Mouse (Mus musculus): ENCODE measurements around the gene Clcnkb. TPM values are rescaled to one million over a fixed set of nuclear protein-coding genes. Genes with fewer than 3 reads are reported as not detected.

Gene Clcnkb
- total RNA-seq (2014; fragmentation: Nextera tagmentation) (not detected in 2 replicates), total RNA-seq (2017) (not detected in 2 replicates)

- ATAC-seq (replicated peaks; ENCODE audit: low FRiP score, low TSS enrichment, poor library complexity, severe bottlenecking), result no peak
These were observed at the start of gene Clcnkb for GRCm38 (mm10) chr4:141415924-141416323. Gene Clcnkb, minus strand, starts transcription at chr4:141416014.

DNA sequence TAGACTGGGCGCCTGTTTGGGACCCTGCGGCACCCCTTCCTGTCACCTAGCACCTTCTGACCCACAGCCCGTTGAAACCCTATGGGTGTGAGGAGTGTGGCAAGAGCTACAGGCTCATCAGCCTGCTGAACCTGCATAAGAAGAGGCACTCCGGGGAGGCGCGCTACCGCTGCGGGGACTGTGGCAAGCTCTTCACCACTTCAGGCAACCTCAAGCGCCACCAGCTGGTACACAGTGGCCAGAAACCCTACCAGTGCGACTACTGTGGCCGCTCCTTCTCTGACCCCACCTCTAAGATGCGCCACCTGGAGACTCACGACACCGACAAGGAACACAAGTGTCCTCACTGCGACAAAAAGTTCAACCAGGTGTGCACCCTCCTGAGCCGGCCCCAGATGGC, 48.9 kb upstream of the Clcnkb start:
- no peak for ATAC-seq (replicated peaks; ENCODE audit: low FRiP score, low TSS enrichment, poor library complexity, severe bottlenecking)

DNA sequence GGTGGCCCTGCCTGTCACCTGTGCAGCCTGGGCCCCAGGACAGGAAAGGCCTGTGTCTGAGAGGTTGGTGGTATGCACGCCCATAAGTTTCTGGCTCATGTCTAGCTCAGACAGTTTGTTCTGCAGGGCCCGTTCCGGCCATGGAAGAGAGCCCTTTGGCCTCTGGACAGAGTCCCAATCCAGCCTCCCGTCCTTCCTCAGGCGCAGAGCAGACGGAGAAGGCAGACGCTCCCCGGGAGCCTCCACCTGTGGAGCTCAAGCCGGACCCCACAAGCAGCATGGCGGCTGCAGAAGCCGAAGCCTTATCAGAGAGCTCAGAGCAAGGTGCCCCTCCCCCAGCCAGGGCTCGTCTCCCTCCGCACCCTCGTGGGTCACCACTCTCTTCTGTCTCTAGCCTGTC, 47.7 kb upstream of the Clcnkb start:
- no peak for ATAC-seq (replicated peaks; ENCODE audit: low FRiP score, low TSS enrichment, poor library complexity, severe bottlenecking)

- ATAC-seq (replicated peaks; ENCODE audit: low FRiP score, low TSS enrichment, poor library complexity, severe bottlenecking), result no peak
These were observed 45.8 kb upstream of the Clcnkb start for GRCm38 (mm10) chr4:141461576-141461975.

DNA sequence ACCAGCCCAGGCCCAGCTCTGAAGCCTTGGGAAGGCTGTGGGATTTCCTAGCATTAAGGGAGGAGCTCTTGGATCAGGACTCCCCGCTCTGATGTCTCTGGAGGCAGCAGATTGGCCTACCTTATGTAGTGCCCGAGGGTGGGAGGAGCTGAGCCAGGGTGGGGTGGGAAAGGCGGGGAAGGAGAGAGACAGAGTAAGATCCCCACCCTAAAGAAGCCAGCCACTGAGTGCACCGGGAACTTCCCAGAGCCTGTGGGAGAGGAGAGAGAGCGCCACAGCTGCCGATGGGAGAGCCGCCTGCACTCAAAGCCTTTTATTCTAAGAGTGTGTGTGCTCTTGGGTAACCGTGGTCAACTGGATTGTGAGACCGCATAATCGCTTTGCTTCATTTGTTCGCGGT, 45.3 kb upstream of the Clcnkb start:
- ATAC-seq (replicated peaks; ENCODE audit: low FRiP score, low TSS enrichment, poor library complexity, severe bottlenecking), result no peak

- no peak for ATAC-seq (replicated peaks; ENCODE audit: low FRiP score, low TSS enrichment, poor library complexity, severe bottlenecking)
These were observed 44.7 kb upstream of the Clcnkb start for GRCm38 (mm10) chr4:141460481-141460880.

- ATAC-seq (replicated peaks; ENCODE audit: low FRiP score, low TSS enrichment, poor library complexity, severe bottlenecking), result no peak
These were observed 44.0 kb upstream of the Clcnkb start for GRCm38 (mm10) chr4:141459766-141460165.

DNA sequence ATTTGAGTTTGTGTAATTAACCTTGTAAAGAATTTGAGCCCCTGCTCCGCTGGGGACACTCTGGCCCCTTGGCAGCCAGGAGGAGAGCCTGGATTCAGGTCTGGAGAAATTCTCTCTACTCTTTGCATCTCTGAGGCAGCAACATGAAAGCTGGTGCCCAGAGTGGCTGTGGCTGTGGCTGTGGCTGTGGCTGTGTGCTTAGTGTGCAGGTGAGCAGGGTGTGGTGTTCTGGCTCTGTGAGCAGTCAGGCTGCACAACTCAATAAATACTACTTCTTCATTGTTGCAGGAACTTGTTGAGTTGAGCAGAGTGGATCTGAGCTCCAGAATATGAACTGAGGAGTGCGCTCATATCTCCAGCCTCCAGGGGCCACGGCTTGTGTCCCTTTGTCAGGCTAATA, 43.1 kb upstream of the Clcnkb start:
- ATAC-seq (replicated peaks; ENCODE audit: low FRiP score, low TSS enrichment, poor library complexity, severe bottlenecking), result no peak

- ATAC-seq (replicated peaks; ENCODE audit: low FRiP score, low TSS enrichment, poor library complexity, severe bottlenecking), result no peak
These were observed 42.4 kb upstream of the Clcnkb start for GRCm38 (mm10) chr4:141458236-141458635.

DNA sequence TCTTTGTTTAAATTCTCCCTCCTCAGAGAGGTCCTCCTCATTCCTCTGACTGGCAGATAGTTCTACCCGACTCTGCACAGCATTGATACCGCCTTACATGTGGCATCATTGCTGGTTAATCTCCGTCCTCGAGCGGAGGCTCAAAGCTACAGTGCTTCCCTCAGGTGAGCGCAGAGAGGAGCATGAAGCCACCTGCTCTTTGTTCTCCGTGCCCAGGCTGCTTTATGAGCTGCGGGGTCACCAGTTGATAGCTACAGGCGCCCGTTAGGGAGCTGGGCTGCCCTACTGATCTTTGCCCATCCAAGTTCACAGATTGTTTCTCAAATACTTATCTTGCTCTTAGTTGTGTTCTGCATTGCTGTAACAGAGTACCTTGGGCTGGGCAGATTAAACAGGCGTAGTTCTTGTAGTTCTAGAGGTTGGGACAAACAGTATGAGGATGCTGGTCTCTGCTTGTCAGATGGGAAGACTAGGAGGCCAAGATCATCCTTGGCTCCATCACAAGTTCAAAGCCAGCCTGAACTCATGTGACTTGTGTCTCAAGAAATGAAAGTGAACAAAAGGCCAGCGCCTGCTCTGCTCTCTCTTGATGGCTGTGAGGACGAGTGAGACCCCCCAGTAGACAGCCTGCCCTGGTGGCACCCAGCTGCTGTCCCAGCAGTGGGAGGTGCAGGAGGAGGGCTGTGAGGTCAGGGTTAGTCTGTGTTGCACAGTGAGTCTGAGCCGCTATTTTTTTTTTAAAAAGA, 40.6 kb upstream of the Clcnkb start:
- no peak for ATAC-seq (replicated peaks; ENCODE audit: low FRiP score, low TSS enrichment, poor library complexity, severe bottlenecking)

DNA sequence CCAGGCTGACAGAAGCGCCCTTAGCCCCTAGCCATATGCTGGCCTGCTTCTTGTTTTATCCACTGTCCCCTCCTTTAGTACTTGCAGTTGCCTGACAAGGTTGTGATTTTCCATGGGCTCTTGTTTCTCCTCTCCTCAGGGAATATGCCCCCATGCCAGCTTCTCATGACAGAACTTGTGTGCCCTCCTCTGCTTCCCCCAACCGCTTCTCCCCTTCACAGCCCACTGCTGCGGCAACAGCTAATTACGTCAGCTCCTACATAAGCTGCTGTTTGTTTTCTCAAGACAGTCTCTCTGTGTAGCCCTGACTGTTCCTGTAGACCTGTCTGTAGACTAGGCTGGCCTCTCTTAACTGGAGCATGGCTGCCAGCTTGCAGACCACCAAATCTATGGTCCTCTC, 39.7 kb upstream of the Clcnkb start:
- no peak for ATAC-seq (replicated peaks; ENCODE audit: low FRiP score, low TSS enrichment, poor library complexity, severe bottlenecking)

DNA sequence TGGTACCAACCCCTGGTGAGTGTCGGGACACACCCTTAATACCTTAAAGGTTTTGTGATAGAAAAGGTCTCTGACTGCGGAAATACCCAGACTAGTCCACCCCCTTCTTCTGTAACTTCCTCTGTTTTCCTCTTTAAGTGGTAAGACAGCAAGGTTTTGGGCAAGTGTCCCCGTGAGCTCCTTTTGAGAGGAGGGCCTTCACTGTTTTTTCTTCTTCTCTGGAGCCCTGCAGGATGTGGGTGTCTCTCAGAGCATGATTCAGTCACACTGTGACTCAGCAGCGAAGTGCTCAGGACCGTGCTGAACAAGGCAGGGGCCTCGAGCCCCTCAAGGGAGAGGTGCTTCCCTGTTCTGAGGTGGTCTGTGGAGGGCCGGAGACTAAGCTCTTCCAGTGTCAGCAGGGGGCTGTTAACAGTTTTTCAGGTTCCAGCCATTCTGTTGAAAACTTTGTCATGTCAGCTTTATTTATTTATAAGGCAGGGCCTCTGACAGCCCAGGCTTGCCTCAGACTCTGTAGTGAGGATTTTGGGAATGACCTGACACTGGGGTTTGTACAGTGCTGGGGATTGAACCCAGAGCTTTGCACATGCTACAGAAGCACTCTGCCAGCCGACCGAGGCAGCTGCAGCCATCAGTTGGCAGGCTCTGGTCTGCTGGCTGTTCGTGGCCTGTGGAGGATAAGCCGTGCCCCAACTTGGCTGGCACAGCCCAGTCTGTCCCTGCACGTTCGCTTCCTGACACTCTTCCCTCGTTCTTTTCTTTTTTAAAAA, 39.0 kb upstream of the Clcnkb start:
- peak; percentile 65 for ATAC-seq (replicated peaks; ENCODE audit: low FRiP score, low TSS enrichment, poor library complexity, severe bottlenecking)

DNA sequence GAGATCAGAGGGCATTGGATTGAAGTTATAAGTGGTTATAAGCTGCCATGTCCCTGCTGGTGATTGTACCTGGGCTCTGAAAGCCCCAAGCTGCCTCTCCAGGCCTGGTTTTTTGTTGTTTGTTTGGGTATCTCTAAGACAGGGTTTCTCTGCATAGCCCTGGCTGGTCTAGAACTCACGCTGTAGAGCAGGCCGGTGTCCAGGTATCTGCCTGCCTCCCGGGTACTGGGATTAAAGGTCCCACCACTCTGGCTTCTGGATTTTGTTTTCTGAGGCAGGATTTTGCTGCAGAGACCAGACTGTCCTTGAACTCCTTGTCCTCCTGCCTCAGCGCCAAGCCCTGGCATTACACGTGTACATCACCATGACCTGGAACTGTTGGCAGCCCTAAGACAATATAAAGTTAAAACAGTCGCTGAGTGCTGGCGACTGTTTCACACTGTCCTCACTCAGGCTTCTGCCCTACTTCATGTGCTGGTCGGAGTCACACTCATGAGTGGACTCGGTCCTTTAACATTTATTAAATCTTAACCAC, 36.2 kb upstream of the Clcnkb start:
- ATAC-seq (replicated peaks; ENCODE audit: low FRiP score, low TSS enrichment, poor library complexity, severe bottlenecking), result no peak

- ATAC-seq (replicated peaks; ENCODE audit: low FRiP score, low TSS enrichment, poor library complexity, severe bottlenecking), result no peak
These were observed 35.4 kb upstream of the Clcnkb start for GRCm38 (mm10) chr4:141451251-141451650.

GRCm38 (mm10) chr4:141446211-141446610, 30.4 kb upstream of the Clcnkb start:
- ATAC-seq (replicated peaks; ENCODE audit: low FRiP score, low TSS enrichment, poor library complexity, severe bottlenecking), result no peak

DNA sequence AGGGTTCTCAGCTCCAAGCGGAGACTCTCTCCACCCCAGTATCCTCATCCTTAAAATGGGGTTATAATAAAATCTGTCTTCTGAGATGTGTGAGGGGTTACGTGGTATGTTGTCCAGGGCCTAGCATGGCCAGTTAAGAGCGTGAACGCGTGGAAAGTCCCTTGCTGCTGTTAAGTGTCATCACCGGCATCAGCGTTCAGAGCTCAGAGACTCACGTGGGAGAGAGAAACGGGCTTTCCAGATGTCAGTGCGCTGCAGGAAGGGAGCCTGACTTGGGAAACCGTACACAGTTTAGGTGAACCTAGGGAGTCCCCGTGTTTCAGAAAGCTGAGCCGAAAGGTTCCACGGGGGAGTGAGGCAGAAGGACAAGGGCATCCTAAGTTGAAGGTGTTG, 29.5 kb upstream of the Clcnkb start:
- ATAC-seq (replicated peaks; ENCODE audit: low FRiP score, low TSS enrichment, poor library complexity, severe bottlenecking), result no peak

GRCm38 (mm10) chr4:141444451-141445327, 28.9 kb upstream of the Clcnkb start, which contains the start of gene Zbtb17:
Gene Zbtb17, plus strand, starts transcription at chr4:141444654.
- peak; percentile 89 for ATAC-seq (replicated peaks; ENCODE audit: low FRiP score, low TSS enrichment, poor library complexity, severe bottlenecking)

GRCm38 (mm10) chr4:141443641-141444429, 28.0 kb upstream of the Clcnkb start:
- no peak for ATAC-seq (replicated peaks; ENCODE audit: low FRiP score, low TSS enrichment, poor library complexity, severe bottlenecking)

DNA sequence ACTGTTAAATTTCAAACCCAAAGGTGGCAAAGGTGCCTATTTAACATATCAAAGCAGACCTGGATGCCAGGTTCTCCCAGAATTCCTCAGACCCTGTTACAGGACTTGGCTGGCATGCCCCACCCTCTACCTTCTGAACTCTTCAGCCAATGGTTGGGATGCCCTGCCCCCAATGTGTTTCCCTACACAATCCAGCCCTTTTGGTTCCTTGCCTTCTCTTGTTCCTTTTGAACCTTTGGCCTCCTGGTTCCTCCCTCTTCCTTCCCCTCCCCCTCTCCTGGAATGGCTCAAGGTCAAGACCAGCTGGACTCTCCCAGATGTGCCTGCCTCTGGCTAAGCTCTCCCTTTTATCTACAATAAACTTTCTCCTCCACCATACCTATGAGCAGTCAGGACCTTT, 25.1 kb upstream of the Clcnkb start:
- no peak for ATAC-seq (replicated peaks; ENCODE audit: low FRiP score, low TSS enrichment, poor library complexity, severe bottlenecking)

Measured in megakaryocyte-erythroid progenitor cell, adult 5-6 weeks (primary cell).